Mouse (Mus musculus): Measurements from ENCODE around the gene Gm10392. TPM values are rescaled to one million over a fixed set of nuclear protein-coding genes. Genes with fewer than 3 reads are reported as not detected.

Gm10392 gene
- total RNA-seq, 2 experiments from 2014 or later = not detected

Other genes with a start within 250 kb of the Gm10392 start
- 10 to 100 TPM; 14.1 to 14.7 TPM for gene Coro6, start 56.8 kb downstream of the Gm10392 start, total RNA-seq (2021)
- 10 to 100 TPM; 79.4 to 82.3 TPM for gene Ankrd13b, start 29.5 kb downstream of the Gm10392 start, total RNA-seq (2021)
- 100 to 1,000 TPM; 304 to 343 TPM for gene Git1, start 25.6 kb downstream of the Gm10392 start, total RNA-seq (2021)
- gene Abhd15, start 4.1 kb downstream of the Gm10392 start, total RNA-seq (2021) = 1 to 10 TPM; 1.4 to 1.7 TPM
- 1 to 10 TPM; 6.7 to 7.5 TPM for gene Trp53i13, start 3.2 kb downstream of the Gm10392 start, total RNA-seq (2021)
- 100 to 1,000 TPM; 109 to 110 TPM for gene Taok1, start 88.6 kb upstream of the Gm10392 start, total RNA-seq (2021)
- gene Nufip2, start 167.0 kb upstream of the Gm10392 start, total RNA-seq (2021) = 10 to 100 TPM; 75.3 to 76.1 TPM
- gene Cryba1, start 206.1 kb upstream of the Gm10392 start, total RNA-seq (2021) = not detected
- 100 to 1,000 TPM; 130 to 137 TPM for gene Myo18a, start 244.0 kb upstream of the Gm10392 start, total RNA-seq (2021)

Data from layer of hippocampus, adult 18-20 months (tissue).